Mouse (Mus musculus) kidney, embryonic 14.5 days (tissue): ENCODE data around the gene Cycs. TPM values are rescaled to one million over a fixed set of nuclear protein-coding genes. Genes with fewer than 3 reads are reported as not detected.

ENCODE experiments used
- ATAC-seq: fragments of 200-750 bp; cut with Nextera tagmentation; 2 replicates; pipeline ENCODE4 v1.8.0; 2017; ENCODE audit warnings: moderate number of reproducible peaks, mild to moderate bottlenecking, moderate TSS enrichment, moderate library complexity; ENCODE audit not compliant: low FRiP score, low TSS enrichment
- H3K27ac ChIP-seq: fragments of 300-500 bp; sonication (generic); 2 replicates; pipeline ENCODE4 v1.5.1; 2014; ENCODE audit warnings: low read depth, mild to moderate bottlenecking, low read length, moderate library complexity, mixed read lengths
- H3K27me3 ChIP-seq: fragments of 300-500 bp; sonication (generic); 2 replicates; pipeline ENCODE4 v1.6.1; 2014; ENCODE audit warnings: mild to moderate bottlenecking, low read length; ENCODE audit not compliant: control insufficient read depth, insufficient read depth
- H3K36me3 ChIP-seq: fragments of 300-500 bp; sonication (generic); 2 replicates; pipeline ENCODE4 v1.6.1; 2014; ENCODE audit warnings: low read length, mixed read lengths; ENCODE audit not compliant: control insufficient read depth, insufficient read depth
- H3K4me1 ChIP-seq: fragments of 300-500 bp; sonication (generic); 2 replicates; pipeline ENCODE4 v1.6.1; 2014; ENCODE audit warnings: low read length, mixed read lengths; ENCODE audit not compliant: control insufficient read depth, insufficient read depth
- H3K4me2 ChIP-seq: fragments of 300-500 bp; sonication (generic); replicated peaks from 2 replicates; pipeline ENCODE4 v1.6.1; 2014; ENCODE audit warnings: low read depth, mild to moderate bottlenecking, low read length
- H3K4me3 ChIP-seq: fragments of 300-500 bp; sonication (generic); 2 replicates; pipeline ENCODE4 v1.5.1; 2014; ENCODE audit warnings: mild to moderate bottlenecking, low read length
- H3K9ac ChIP-seq: fragments of 300-500 bp; sonication (generic); 2 replicates; pipeline ENCODE4 v1.6.1; 2014; ENCODE audit warnings: low read depth, mild to moderate bottlenecking, low read length, moderate library complexity
- H3K9me3 ChIP-seq: fragments of 300-500 bp; sonication (generic); 2 replicates; pipeline ENCODE4 v1.6.1; 2016; ENCODE audit warnings: low read length; ENCODE audit not compliant: control insufficient read depth
- WGBS: fragments of 180-500 bp; shearing (Covaris S2); extraction: QIAGEN DNeasy Blood & Tissue Kit; methylation state at CpG from one replicate; pipeline ENCODE4 v1.1.7; 2014; 5-methylcytosine and 5-hydroxymethylcytosine counted together
- microRNA-seq: library from miRNA; unstranded; fragments of <30 nt; microRNA quantifications from one replicate; pipeline ENCODE4, GENCODE M21; 2016
- polyA plus RNA-seq: library from polyadenylated mRNA; unstranded; fragments of >200 nt; fragmentation: Nextera tagmentation; extraction: Ambion mirVana; gene quantifications from 2 replicates; pipeline ENCODE4 v1.2.1, GENCODE M21; 2014

Cycs gene
- polyA plus RNA-seq, 1 experiment from 2014 or later, result 79.5 TPM

DNA sequence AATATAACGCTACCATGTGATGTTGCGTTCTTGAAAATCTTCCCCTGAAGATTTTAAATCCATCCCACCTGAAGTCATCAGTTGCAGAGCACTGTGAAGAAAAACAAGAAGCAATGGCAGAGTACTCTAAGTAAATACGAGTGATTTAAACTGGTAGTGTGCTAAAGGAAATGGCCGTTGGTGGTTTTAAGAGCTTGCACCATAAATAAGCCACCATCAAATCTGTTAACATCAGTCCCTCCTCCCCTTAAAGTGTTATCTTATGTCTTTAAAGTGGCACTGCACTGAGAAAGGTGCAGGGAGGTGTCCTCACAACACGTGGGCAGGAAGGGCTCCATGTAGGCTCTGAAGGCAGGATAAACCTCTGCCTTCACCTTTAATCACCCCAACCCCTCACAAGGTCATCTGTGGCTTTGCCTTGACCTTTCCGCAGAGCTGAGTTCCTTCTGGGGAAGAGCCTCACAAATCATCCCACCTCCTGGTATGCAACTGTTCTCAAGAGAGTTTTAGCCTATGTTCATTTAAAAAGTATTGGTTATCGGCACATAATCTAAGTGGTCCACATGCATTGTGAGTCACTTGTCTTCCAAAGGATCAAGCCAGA, 44.7 kb downstream of the Cycs start:
- H3K27me3 ChIP-seq, result no peaks in the 10 kb centered on the region
- no peak overlapping the region for H3K4me3 ChIP-seq
- H3K4me2 ChIP-seq, result no peak overlapping the region
- no peak overlapping the region for H3K27ac ChIP-seq
- H3K9ac ChIP-seq, result no peak overlapping the region
- no peaks in the 10 kb centered on the region for H3K4me1 ChIP-seq
- ATAC-seq, result no peak
- WGBS, result 24% methylated on average over 7 of the region's 7 CpGs
- H3K36me3 ChIP-seq, result no peaks in the 10 kb centered on the region
- H3K9me3 ChIP-seq, result no peaks in the 10 kb centered on the region

DNA sequence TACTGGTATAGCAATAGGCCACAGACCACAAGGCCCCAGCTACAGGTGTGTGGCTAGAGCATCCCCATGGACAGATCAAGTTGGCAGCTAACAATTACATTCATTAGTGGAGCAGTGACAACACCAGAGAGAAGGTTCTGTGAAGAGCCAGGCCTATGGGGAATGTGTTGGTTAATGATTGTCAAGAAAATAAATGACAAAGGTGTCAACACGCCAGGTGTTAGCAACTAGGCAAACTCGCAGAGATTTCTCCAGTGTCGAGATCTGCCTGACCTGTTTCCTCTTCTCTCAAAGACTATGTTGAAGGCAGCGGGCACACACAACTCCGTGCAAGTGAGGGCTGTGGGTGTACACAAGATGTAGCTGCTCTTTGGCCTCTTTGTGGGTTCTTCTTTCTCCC, 46.2 kb downstream of the Cycs start:
- Histone ChIP-seq H3K36me3 (no peaks in the 10 kb centered on the region), H3K4me1 (no peaks in the 10 kb centered on the region), H3K4me2 (no peak overlapping the region), H3K4me3 (no peak overlapping the region), H3K9ac (no peak overlapping the region), H3K27me3 (no peaks in the 10 kb centered on the region), H3K9me3 (no peaks in the 10 kb centered on the region), H3K27ac (no peak overlapping the region)
- ATAC-seq, result no peak
- WGBS, result 85% methylated on average over 5 of the region's 5 CpGs

DNA sequence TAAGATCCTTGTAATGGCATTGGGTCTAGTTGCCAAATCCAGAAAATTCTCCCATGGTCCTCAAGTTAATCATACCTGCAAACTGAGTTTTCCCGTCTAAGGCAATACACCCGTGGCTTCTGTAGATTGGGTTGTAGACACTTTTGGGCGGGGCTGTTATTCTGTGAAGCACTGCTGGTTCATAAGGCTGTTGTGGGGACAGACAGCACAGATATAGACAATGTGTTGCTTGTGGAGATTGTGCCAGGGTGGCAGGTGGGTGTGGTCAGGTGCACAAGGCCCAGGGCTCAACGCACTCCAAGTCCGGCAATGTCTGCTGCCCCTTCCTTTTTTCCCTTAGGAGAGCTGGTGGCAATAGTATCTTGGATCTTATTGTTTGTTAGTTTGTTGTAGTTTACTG, 48.0 kb downstream of the Cycs start:
- H3K4me3 ChIP-seq, result no peak overlapping the region
- no peaks in the 10 kb centered on the region for H3K36me3 ChIP-seq
- H3K27me3 ChIP-seq, result no peaks in the 10 kb centered on the region
- H3K9me3 ChIP-seq, result no peaks in the 10 kb centered on the region
- H3K4me1 ChIP-seq, result no peaks in the 10 kb centered on the region
- no peak for ATAC-seq
- no peak overlapping the region for H3K27ac ChIP-seq
- H3K4me2 ChIP-seq, result no peak overlapping the region
- whole genome bisulfite sequencing, result 93% methylated on average over 5 of the region's 5 CpGs
- H3K9ac ChIP-seq, result no peak overlapping the region

Small RNAs within 50 kb of the gene (microRNA-seq; reads per million reads assigned to microRNA genes)
- gene Mir6371, result not detected

Other genes starting within 250 kb of the Cycs start
- gene Osbpl3, start 110.3 kb downstream of the Cycs start, polyA plus RNA-seq, result 11.4 and 17.0 TPM in 2 replicates
- 1.3 and 1.4 TPM in 2 replicates for gene 4921507P07Rik, start 30.1 kb upstream of the Cycs start, polyA plus RNA-seq
- gene Npvf, start 87.9 kb upstream of the Cycs start, polyA plus RNA-seq, result 0.37 TPM in 1 of 2 replicates, not detected in the other